Mouse (Mus musculus) liver, adult 2 months (tissue): Measurements from ENCODE around the gene Exoc3l.

Source experiments
- CTCF ChIP-seq: fragments of 200-500 bp; IDR thresholded peaks from 2 replicates; pipeline ENCODE4 v1.5.1; 2011; ENCODE audit warnings: low read depth, low read length, control low read depth
- POLR2A ChIP-seq: fragments of 200-500 bp; IDR thresholded peaks from 2 replicates; pipeline ENCODE4 v1.6.1; 2011; ENCODE audit warnings: low read length, control low read depth; ENCODE audit not compliant: insufficient read depth; ENCODE audit errors: extremely low read depth

GRCm38 (mm10) chr8:105280567-105280966, 15.3 kb downstream of the Exoc3l start:
- TF ChIP-seq POLR2A (no peak), CTCF (no peak)
